Mouse (Mus musculus): ENCODE data around the gene 2010111I01Rik. TPM values are rescaled to one million over a fixed set of nuclear protein-coding genes. Genes with fewer than 3 reads are reported as not detected.
"Not testable (repeated sequence)": the region's sequence is repeated elsewhere in the genome, so short reads cannot be mapped to it uniquely, and the experiment has no call there.

2010111I01Rik gene
- polyA plus RNA-seq, 1 experiment from 2014 or later = 17.2 TPM

GRCm38 (mm10) chr13:63071874-63072273 lies 107.2 kb downstream of the 2010111I01Rik start:
- Histone ChIP-seq H3K4me3 (no peak overlapping the region), H3K36me3 (no peaks in the 10 kb centered on the region; the same call in 1 of the 2 replicates), H3K9me3 (replicated peaks) (no peaks in the 10 kb centered on the region), H3K27ac (no peak overlapping the region), H3K4me1 (peaks cover 16% of the 10 kb centered on the region), H3K4me2 (no peak overlapping the region), H3K9ac (no peak overlapping the region), H3K27me3 (replicated peaks) (no peaks in the 10 kb centered on the region)
- 69% methylated on average over 8 of the region's 8 CpGs for WGBS (ENCODE audit: insufficient replicate concordance)
- no peak for ATAC-seq

GRCm38 (mm10) chr13:63072376-63072775 lies 107.7 kb downstream of the 2010111I01Rik start:
- Histone ChIP-seq H3K9ac (no peak overlapping the region), H3K4me1 (peaks cover 16% of the 10 kb centered on the region), H3K4me3 (no peak overlapping the region), H3K27me3 (replicated peaks) (no peaks in the 10 kb centered on the region), H3K9me3 (replicated peaks) (no peaks in the 10 kb centered on the region), H3K4me2 (no peak overlapping the region), H3K36me3 (no peaks in the 10 kb centered on the region; the same call in 1 of the 2 replicates), H3K27ac (no peak overlapping the region)
- 25% methylated on average over 3 of the region's 3 CpGs for WGBS (ENCODE audit: insufficient replicate concordance)
- ATAC-seq = no peak

GRCm38 (mm10) chr13:63073911-63074675 lies 109.4 kb downstream of the 2010111I01Rik start:
- no peaks in the 10 kb centered on the region for H3K27me3 ChIP-seq (replicated peaks)
- no peaks in the 10 kb centered on the region for H3K36me3 ChIP-seq
- WGBS (ENCODE audit: insufficient replicate concordance) = 62% methylated on average over 9 of the region's 9 CpGs
- H3K9ac ChIP-seq = no peak overlapping the region
- no peaks in the 10 kb centered on the region for H3K9me3 ChIP-seq (replicated peaks)
- no peak overlapping the region for H3K27ac ChIP-seq
- no peak overlapping the region for H3K4me2 ChIP-seq
- H3K4me1 ChIP-seq = peaks cover 16% of the 10 kb centered on the region
- H3K4me3 ChIP-seq = no peak overlapping the region
- ATAC-seq = no peak

GRCm38 (mm10) chr13:63074676-63074991 lies 109.9 kb downstream of the 2010111I01Rik start:
- 71% methylated on average over 3 of the region's 3 CpGs for WGBS (ENCODE audit: insufficient replicate concordance)
- Histone ChIP-seq H3K4me1 (peaks cover 16% of the 10 kb centered on the region), H3K4me3 (no peak overlapping the region), H3K4me2 (no peak overlapping the region), H3K27me3 (replicated peaks) (no peaks in the 10 kb centered on the region), H3K36me3 (no peaks in the 10 kb centered on the region), H3K27ac (no peak overlapping the region), H3K9ac (no peak overlapping the region), H3K9me3 (replicated peaks) (no peaks in the 10 kb centered on the region)
- no peak for ATAC-seq

GRCm38 (mm10) chr13:63075331-63075855 lies 110.7 kb downstream of the 2010111I01Rik start:
- Histone ChIP-seq H3K27ac (no peak overlapping the region), H3K36me3 (no peaks in the 10 kb centered on the region), H3K9me3 (replicated peaks) (no peaks in the 10 kb centered on the region), H3K27me3 (replicated peaks) (no peaks in the 10 kb centered on the region), H3K4me2 (no peak overlapping the region), H3K4me1 (peaks cover 16% of the 10 kb centered on the region), H3K4me3 (no peak overlapping the region), H3K9ac (no peak overlapping the region)
- ATAC-seq = no peak
- WGBS (ENCODE audit: insufficient replicate concordance) = 69% methylated on average over 2 of the region's 2 CpGs

GRCm38 (mm10) chr13:63080191-63080590 lies 115.5 kb downstream of the 2010111I01Rik start:
- H3K27me3 ChIP-seq (replicated peaks) = no peaks in the 10 kb centered on the region
- 47% methylated on average over 4 of the region's 4 CpGs for WGBS (ENCODE audit: insufficient replicate concordance)

GRCm38 (mm10) chr13:63080823-63081222 lies 116.1 kb downstream of the 2010111I01Rik start:
- Histone ChIP-seq H3K27me3 (replicated peaks) (no peaks in the 10 kb centered on the region), H3K27ac (no peak overlapping the region), H3K4me2 (no peak overlapping the region), H3K9ac (no peak overlapping the region), H3K36me3 (no peaks in the 10 kb centered on the region), H3K4me3 (no peak overlapping the region), H3K9me3 (replicated peaks) (no peaks in the 10 kb centered on the region), H3K4me1 (no peaks in the 10 kb centered on the region)
- no peak for ATAC-seq
- whole genome bisulfite sequencing (ENCODE audit: insufficient replicate concordance) = 62% methylated on average over 2 of the region's 2 CpGs

More at GRCm38 (mm10) chr13:63080191-63080590, 115.5 kb downstream of the 2010111I01Rik start:
- no peak for ATAC-seq
- H3K4me3 ChIP-seq = no peak overlapping the region
- no peaks in the 10 kb centered on the region for H3K4me1 ChIP-seq
- no peak overlapping the region for H3K9ac ChIP-seq
- no peaks in the 10 kb centered on the region for H3K36me3 ChIP-seq
- H3K27ac ChIP-seq = no peak overlapping the region
- no peak overlapping the region for H3K4me2 ChIP-seq
- no peaks in the 10 kb centered on the region for H3K9me3 ChIP-seq (replicated peaks)

- Histone ChIP-seq H3K9me3 (replicated peaks) (no peaks in the 10 kb centered on the region), H3K9ac (no peak overlapping the region), H3K27me3 (replicated peaks) (no peaks in the 10 kb centered on the region), H3K4me2 (no peak overlapping the region), H3K36me3 (no peaks in the 10 kb centered on the region), H3K4me1 (no peaks in the 10 kb centered on the region), H3K4me3 (no peak overlapping the region), H3K27ac (no peak overlapping the region)
- WGBS (ENCODE audit: insufficient replicate concordance) = 59% methylated on average over 5 of the region's 5 CpGs
- ATAC-seq = no peak
Observed at GRCm38 (mm10) chr13:63082555-63083136, 118.0 kb downstream of the 2010111I01Rik start.

- H3K36me3 ChIP-seq; H3K4me3 ChIP-seq; ATAC-seq; H3K9me3 ChIP-seq (replicated peaks); H3K4me1 ChIP-seq; H3K9ac ChIP-seq; H3K4me2 ChIP-seq; H3K27me3 ChIP-seq (replicated peaks); H3K27ac ChIP-seq: not testable (repeated sequence)
- 69% methylated on average over 7 of the region's 7 CpGs for WGBS (ENCODE audit: insufficient replicate concordance)
Observed at GRCm38 (mm10) chr13:63083139-63083538, 118.4 kb downstream of the 2010111I01Rik start.

- no peak overlapping the region for H3K27ac ChIP-seq
- H3K4me2 ChIP-seq = no peak overlapping the region
- no peaks in the 10 kb centered on the region for H3K27me3 ChIP-seq (replicated peaks)
- no peaks in the 10 kb centered on the region for H3K4me1 ChIP-seq
- no peaks in the 10 kb centered on the region for H3K9me3 ChIP-seq (replicated peaks)
- 68% methylated on average over 8 of the region's 8 CpGs for WGBS (ENCODE audit: insufficient replicate concordance)
- no peaks in the 10 kb centered on the region for H3K36me3 ChIP-seq
- H3K9ac ChIP-seq = no peak overlapping the region
- no peak for ATAC-seq
- no peak overlapping the region for H3K4me3 ChIP-seq
Observed at GRCm38 (mm10) chr13:63083663-63084062, 119.0 kb downstream of the 2010111I01Rik start.

GRCm38 (mm10) chr13:63087865-63088683 lies 123.4 kb downstream of the 2010111I01Rik start:
- no peak overlapping the region for H3K27ac ChIP-seq

GRCm38 (mm10) chr13:63089513-63089912 lies 124.8 kb downstream of the 2010111I01Rik start:
- Histone ChIP-seq H3K9me3 (replicated peaks) (no peaks in the 10 kb centered on the region), H3K27ac (no peak overlapping the region), H3K4me3 (no peak overlapping the region), H3K4me2 (no peak overlapping the region), H3K4me1 (0 out of 2 replicates have a peak, but pooled peaks cover 3% of the 10 kb centered on the region), H3K27me3 (replicated peaks) (no peaks in the 10 kb centered on the region), H3K36me3 (no peaks in the 10 kb centered on the region), H3K9ac (no peak overlapping the region)
- no peak for ATAC-seq
- WGBS (ENCODE audit: insufficient replicate concordance) = 71% methylated on average over 4 of the region's 4 CpGs

More at GRCm38 (mm10) chr13:63087865-63088683, 123.4 kb downstream of the 2010111I01Rik start:
- Histone ChIP-seq H3K27me3 (replicated peaks) (no peaks in the 10 kb centered on the region), H3K4me3 (no peak overlapping the region), H3K36me3 (no peaks in the 10 kb centered on the region), H3K4me2 (no peak overlapping the region), H3K4me1 (no peaks in the 10 kb centered on the region), H3K9me3 (replicated peaks) (no peaks in the 10 kb centered on the region), H3K9ac (no peak overlapping the region)
- ATAC-seq = no peak
- WGBS (ENCODE audit: insufficient replicate concordance) = 81% methylated on average over 7 of the region's 7 CpGs
